Mouse (Mus musculus) kidney, postnatal 10 days (tissue): ENCODE measurements around the gene Tmem203.
A peak's percentile ranks its signal among the peaks of the same experiment; 100 is the strongest.

Experiments
- DNase-seq: peaks from one replicate; pipeline ENCODE4 v3.0.0; 2021; ENCODE audit warnings: mixed read lengths

The Tmem203 gene

DNA sequence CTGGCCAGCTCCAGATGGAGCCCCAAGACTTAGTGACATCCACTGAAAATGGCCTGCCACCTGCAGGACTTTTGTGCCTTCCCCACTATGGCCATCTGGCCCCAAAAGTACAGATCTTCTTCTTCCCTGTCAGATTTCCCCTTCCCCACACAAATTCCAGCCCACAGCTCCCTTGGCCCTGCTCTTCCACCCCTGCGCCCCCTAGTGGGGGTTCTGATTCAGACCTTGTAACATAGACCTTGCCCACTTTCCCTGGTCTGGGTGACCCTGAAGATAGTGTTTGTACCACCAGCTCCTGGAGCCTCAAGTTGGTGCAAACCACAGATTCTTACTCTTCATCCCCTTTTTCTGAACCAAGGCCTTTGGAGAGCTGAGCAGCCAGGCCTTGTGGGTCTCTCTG, 37.6 kb downstream of the Tmem203 start:
- DNase-seq, result peak; percentile 89

GRCm38 (mm10) chr2:25293706-25294105, 38.5 kb downstream of the Tmem203 start:
- DNase-seq, result no peak

DNA sequence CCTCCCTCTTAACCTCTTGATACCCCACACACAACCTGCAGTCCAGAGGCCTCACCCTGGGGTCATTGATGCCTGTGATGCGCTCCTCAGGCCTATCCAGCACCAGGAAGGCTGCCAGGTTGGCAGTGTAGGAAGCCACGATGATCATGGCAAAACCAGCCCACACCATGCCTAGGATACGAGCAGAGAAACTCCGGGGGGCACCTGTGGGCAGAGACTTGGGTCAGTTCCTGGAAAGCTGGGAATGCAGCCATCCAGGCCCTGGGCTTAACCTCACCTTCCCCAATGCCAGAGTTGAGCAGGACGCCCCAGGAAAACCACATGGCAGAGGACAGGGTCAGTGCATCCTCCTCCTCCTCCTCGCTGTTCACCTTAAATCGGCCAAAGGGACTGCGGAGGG, 41.9 kb downstream of the Tmem203 start:
- DNase-seq, result no peak

GRCm38 (mm10) chr2:25298046-25298445, 42.8 kb downstream of the Tmem203 start:
- DNase-seq, result no peak

DNA sequence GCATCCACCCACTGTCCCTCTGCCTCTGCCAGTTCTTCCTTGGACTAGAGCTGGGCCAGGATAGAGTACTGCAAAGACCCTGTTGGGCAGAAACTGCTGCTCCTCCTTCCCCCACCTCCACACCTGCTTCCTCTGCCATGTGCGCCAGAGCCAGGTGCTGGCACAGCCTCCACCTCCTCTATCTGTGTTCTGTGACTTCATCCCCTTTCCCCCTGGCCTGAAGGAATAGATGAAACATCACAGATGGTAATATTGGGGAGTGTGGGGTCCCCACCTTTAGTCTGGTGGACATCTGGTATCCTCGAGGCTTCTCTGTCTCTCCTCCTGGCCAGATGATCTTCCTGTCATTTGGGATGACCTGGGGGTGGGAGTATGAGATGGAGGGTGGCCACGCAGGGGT, 48.2 kb downstream of the Tmem203 start:
- no peak for DNase-seq

DNA sequence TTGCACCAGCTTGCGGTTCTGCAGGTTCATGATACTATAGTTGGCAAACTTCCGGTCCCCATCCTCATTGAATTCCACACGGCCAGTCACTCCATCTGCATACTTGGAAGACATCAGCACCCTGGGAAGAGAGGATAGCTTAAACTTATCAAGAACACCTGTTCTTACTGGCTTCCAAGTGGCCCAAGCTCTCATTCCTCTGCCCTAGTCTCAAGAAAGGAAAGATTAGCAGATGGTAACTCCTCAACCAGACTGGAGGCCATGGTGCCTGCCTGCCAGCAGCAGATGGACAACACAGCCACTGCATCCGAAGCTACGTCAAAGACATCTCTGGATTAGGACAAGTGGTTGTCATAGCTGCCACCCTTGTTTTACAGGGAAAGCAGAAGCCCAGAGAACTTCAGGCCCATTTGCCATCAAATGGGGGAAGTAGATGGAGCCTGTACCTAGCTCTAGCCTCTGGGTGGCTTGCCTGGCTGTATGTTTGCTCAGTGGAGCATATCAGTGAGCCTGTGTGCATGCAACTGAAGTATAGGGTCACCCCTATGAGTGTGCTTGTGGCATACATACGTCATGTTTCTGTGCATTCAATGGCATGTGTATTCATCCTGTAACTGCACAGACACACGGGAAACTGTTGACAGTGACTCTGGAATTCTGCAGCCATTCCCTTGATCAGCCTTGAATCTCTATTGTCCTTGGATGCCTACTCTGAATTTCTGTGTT, 48.9 kb downstream of the Tmem203 start:
- no peak for DNase-seq

DNA sequence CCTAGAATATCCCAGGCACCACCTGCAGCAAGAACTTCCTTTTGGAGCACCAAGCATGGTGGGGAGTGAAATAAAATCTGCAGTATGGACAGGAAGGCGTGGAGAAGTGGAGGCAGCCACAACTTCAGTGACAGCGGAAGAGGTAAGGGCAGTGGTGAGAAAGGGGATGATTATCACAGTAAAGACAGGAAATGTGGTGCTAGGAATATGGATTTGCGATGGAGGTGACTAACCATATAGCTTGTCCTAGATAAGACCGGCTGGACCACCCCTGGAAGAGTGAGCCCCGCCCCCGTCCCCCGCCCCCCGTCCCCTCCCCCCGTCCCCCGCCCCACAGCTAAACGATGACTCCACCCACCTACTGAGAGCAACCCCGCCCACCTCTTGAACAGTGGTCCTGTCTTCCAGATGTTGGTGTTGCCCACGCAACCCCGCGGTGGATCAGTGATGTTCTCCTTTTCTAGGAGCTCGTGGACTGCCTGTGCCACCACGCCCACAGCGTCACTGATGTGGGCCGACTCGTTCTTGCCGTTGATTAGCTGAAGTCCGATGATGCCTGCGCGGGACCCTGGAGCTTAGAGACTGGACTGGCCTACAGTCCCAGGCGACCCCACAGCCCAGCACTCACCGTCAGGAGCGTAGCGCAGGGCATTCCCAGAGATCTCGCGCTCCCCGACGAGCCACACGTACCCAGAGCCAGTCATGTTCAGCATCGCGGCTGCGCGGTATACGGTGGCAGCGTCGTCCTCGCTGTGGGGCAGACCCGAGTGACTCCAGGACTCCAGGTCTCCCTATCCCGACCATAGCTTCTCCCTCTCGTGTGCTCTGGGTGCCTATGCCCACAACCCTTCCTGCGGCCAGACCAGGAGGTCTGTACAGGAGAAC, 49.7 kb downstream of the Tmem203 start:
- peak; percentile 56 for DNase-seq
